Mouse (Mus musculus) kidney, embryonic 14.5 days (tissue): ENCODE measurements around the gene 4933402N22Rik. TPM values are rescaled to one million over a fixed set of nuclear protein-coding genes. Genes with fewer than 3 reads are reported as not detected.
"Not testable (repeated sequence)": the region's sequence is repeated elsewhere in the genome, so short reads cannot be mapped to it uniquely, and the experiment has no call there.

Source experiments
- ATAC-seq: fragments of 200-750 bp; cut with Nextera tagmentation; 2 replicates; pipeline ENCODE4 v1.8.0; 2017; ENCODE audit warnings: moderate number of reproducible peaks, mild to moderate bottlenecking, moderate TSS enrichment, moderate library complexity; ENCODE audit not compliant: low FRiP score, low TSS enrichment
- H3K27ac ChIP-seq: fragments of 300-500 bp; sonication (generic); 2 replicates; pipeline ENCODE4 v1.5.1; 2014; ENCODE audit warnings: low read depth, mild to moderate bottlenecking, low read length, moderate library complexity, mixed read lengths
- H3K27me3 ChIP-seq: fragments of 300-500 bp; sonication (generic); 2 replicates; pipeline ENCODE4 v1.6.1; 2014; ENCODE audit warnings: mild to moderate bottlenecking, low read length; ENCODE audit not compliant: control insufficient read depth, insufficient read depth
- H3K36me3 ChIP-seq: fragments of 300-500 bp; sonication (generic); 2 replicates; pipeline ENCODE4 v1.6.1; 2014; ENCODE audit warnings: low read length, mixed read lengths; ENCODE audit not compliant: control insufficient read depth, insufficient read depth
- H3K4me1 ChIP-seq: fragments of 300-500 bp; sonication (generic); 2 replicates; pipeline ENCODE4 v1.6.1; 2014; ENCODE audit warnings: low read length, mixed read lengths; ENCODE audit not compliant: control insufficient read depth, insufficient read depth
- H3K4me2 ChIP-seq: fragments of 300-500 bp; sonication (generic); replicated peaks from 2 replicates; pipeline ENCODE4 v1.6.1; 2014; ENCODE audit warnings: low read depth, mild to moderate bottlenecking, low read length
- H3K4me3 ChIP-seq: fragments of 300-500 bp; sonication (generic); 2 replicates; pipeline ENCODE4 v1.5.1; 2014; ENCODE audit warnings: mild to moderate bottlenecking, low read length
- H3K9ac ChIP-seq: fragments of 300-500 bp; sonication (generic); 2 replicates; pipeline ENCODE4 v1.6.1; 2014; ENCODE audit warnings: low read depth, mild to moderate bottlenecking, low read length, moderate library complexity
- H3K9me3 ChIP-seq: fragments of 300-500 bp; sonication (generic); 2 replicates; pipeline ENCODE4 v1.6.1; 2016; ENCODE audit warnings: low read length; ENCODE audit not compliant: control insufficient read depth
- WGBS: fragments of 180-500 bp; shearing (Covaris S2); extraction: QIAGEN DNeasy Blood & Tissue Kit; methylation state at CpG from one replicate; pipeline ENCODE4 v1.1.7; 2014; 5-methylcytosine and 5-hydroxymethylcytosine counted together
- polyA plus RNA-seq: library from polyadenylated mRNA; unstranded; fragments of >200 nt; fragmentation: Nextera tagmentation; extraction: Ambion mirVana; gene quantifications from 2 replicates; pipeline ENCODE4 v1.2.1, GENCODE M21; 2014

The 4933402N22Rik gene
- polyA plus RNA-seq = not detected in 2 replicates

DNA sequence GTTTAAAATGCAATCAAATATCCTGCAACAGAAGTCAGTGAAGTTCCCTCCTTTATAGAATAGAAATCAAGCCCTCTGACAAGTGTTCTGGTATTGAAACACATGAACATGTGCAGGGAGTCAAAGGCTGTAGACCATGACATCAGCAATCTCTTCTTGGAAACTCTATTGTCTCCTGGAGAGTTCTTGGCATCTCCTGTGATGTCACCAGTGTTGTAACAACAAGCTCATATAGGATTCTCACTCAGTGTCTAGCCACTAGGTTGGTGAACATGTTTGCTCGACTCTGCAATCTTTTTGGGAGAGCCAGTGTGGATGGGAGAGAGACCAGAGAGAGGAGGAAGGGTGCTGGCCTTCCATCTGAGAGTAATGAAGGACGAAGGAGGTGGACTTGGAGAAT is at the start of gene 4933402N22Rik:
TSS of gene 4933402N22Rik (plus strand) at position 301 of the 400 bp plus-strand sequence.
- not testable (repeated sequence) for H3K4me3 ChIP-seq, H3K4me2 ChIP-seq, ATAC-seq, H3K36me3 ChIP-seq, H3K27ac ChIP-seq, H3K9me3 ChIP-seq, H3K27me3 ChIP-seq, H3K4me1 ChIP-seq, H3K9ac ChIP-seq
- 60% methylated on average over 1 of the region's 2 CpGs for WGBS

GRCm38 (mm10) chr5:11923790-11924189 is 5.9 kb downstream of the 4933402N22Rik start:
- H3K4me2 ChIP-seq, ATAC-seq, H3K36me3 ChIP-seq, H3K4me3 ChIP-seq, H3K27me3 ChIP-seq, H3K9ac ChIP-seq, H3K4me1 ChIP-seq, H3K27ac ChIP-seq, H3K9me3 ChIP-seq: not testable (repeated sequence)
- WGBS = 89% methylated on average over 2 of the region's 2 CpGs

Other genes starting within 250 kb of the 4933402N22Rik start
- not detected in 2 replicates for gene Gm8922, start 236.1 kb upstream of the 4933402N22Rik start, polyA plus RNA-seq
- gene Gm8926, start 147.5 kb upstream of the 4933402N22Rik start, polyA plus RNA-seq = not detected in 2 replicates
- not detected in 2 replicates for gene Gm6465, start 72.5 kb upstream of the 4933402N22Rik start, polyA plus RNA-seq